Mouse (Mus musculus) lung, postnatal 0 days (tissue): ENCODE measurements around the gene Pik3ca.

Experiments used
- CTCF ChIP-seq: IDR thresholded peaks from 2 replicates; pipeline ENCODE4 v1.5.1; 2016; ENCODE audit warnings: antibody characterized with exemption, mild to moderate bottlenecking
- EP300 ChIP-seq: IDR thresholded peaks from 2 replicates; pipeline ENCODE4 v1.6.1; 2016; ENCODE audit warnings: antibody characterized with exemption, mild to moderate bottlenecking, control low read depth

- TF ChIP-seq CTCF (no peak), EP300 (no peak)
Observed at GRCm38 (mm10) chr3:32495856-32496710, 98.6 kb downstream of the Pik3ca start.
